Mouse (Mus musculus) bone marrow macrophage, adult 2 months (primary cell): ENCODE results near the gene Trmt112. TPM values are rescaled to one million over a fixed set of nuclear protein-coding genes. Genes with fewer than 3 reads are reported as not detected.
A peak's percentile ranks its signal among the peaks of the same experiment; 100 is the strongest.

Source experiments
- H3K27ac ChIP-seq: 2 replicates; pipeline ENCODE4 v1.5.1; 2012; ENCODE audit warnings: low read depth, low read length; ENCODE audit not compliant: insufficient read depth
- H3K4me1 ChIP-seq: 2 replicates; pipeline ENCODE4 v1.6.1; 2012; ENCODE audit warnings: low read length; ENCODE audit not compliant: control insufficient read depth, insufficient read depth
- H3K4me3 ChIP-seq: 2 replicates; pipeline ENCODE4 v1.5.1; 2012; ENCODE audit warnings: mild to moderate bottlenecking, low read length, moderate library complexity; ENCODE audit not compliant: insufficient read depth
- CTCF ChIP-seq: IDR thresholded peaks from 2 replicates; pipeline ENCODE4 v1.5.1; 2012; ENCODE audit warnings: low read depth, mild to moderate bottlenecking, low read length, moderate library complexity
- POLR2A ChIP-seq: IDR thresholded peaks from 2 replicates; pipeline ENCODE4 v1.6.1; 2012; ENCODE audit warnings: mild to moderate bottlenecking, low read depth, low read length, borderline replicate concordance
- polyA plus RNA-seq: library from polyadenylated mRNA; stranded (reverse); fragments of >200 nt; gene quantifications from 2 replicates; pipeline ENCODE4 v1.2.4, GENCODE M21; 2012; ENCODE audit not compliant: missing spikeins, insufficient read depth, insufficient read length

Gene Trmt112
- polyA plus RNA-seq, 1 experiment: 82.0 TPM

DNA sequence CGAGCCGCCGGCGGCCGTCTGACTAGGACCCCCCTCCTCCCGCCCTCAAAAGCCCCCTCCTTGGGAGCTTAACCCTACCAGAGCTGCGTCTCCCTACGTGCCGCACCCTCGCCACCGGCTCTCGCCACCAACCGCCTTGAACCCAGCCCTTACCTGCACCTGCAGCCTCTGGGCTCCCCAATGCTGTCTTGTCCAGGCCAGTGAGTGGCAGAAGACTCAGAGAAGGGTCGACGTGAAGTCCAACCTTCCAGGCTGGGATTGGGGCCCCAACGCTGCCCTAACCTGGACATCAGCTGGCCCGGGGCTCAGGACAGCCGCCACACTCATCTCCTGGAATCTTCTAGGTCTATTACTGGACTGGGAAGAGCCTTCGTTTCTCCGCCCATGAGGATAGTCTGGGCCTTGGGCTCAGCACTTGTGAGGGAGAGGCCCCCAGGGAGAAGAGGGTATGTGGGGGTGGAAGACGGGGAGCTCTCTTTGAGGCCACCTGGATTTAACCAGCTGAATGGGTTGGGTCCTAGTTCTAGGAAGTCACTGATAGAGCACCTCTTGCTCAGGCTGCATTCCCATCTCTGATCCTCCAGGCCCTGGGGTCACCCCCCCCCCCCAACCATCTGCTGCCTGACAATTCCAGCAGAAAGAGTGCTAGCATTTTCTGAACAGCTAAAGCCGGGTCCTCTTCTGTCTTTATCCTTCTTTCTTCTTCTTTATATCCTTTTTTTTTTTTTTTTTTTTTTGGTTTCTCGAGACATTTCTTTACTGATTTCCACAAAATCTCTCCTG lies 24.9 kb downstream of the Trmt112 start, which contains the start of gene Kcnk4:
Kcnk4 (minus strand) TSS at position 321 of the 783 bp plus-strand sequence.
- no peak for TF ChIP-seq POLR2A
- no peak for TF ChIP-seq CTCF
- Histone ChIP-seq H3K4me1 (no peaks in the 10 kb centered on the region), H3K27ac (no peak within 1 kb of the TSS), H3K4me3 (peak within 1 kb of the TSS; percentile 45)

DNA sequence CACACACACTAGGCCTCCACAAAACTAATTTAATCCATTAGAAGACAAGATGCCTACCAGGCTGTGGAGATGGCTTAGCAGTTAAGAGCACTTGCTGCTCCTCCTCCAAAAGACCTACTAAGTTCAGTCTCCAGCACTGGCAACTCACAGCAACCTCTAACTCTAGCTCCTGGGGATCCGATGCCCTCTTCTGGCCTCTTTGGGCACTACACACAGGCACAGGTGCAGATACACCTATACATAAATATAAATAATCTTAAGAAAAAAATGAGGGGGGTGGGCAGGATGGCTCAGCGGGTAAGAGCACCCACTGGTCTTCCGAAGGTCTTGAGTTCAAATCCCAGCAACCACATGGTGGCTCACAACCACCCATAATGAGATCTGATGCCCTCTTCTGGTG lies 26.8 kb downstream of the Trmt112 start:
- H3K4me3 ChIP-seq: no peak overlapping the region
- H3K4me1 ChIP-seq: no peaks in the 10 kb centered on the region; the same call in 1 of the 2 replicates
- TF ChIP-seq CTCF: peak; percentile 70
- no peak for TF ChIP-seq POLR2A
- no peak overlapping the region for H3K27ac ChIP-seq

DNA sequence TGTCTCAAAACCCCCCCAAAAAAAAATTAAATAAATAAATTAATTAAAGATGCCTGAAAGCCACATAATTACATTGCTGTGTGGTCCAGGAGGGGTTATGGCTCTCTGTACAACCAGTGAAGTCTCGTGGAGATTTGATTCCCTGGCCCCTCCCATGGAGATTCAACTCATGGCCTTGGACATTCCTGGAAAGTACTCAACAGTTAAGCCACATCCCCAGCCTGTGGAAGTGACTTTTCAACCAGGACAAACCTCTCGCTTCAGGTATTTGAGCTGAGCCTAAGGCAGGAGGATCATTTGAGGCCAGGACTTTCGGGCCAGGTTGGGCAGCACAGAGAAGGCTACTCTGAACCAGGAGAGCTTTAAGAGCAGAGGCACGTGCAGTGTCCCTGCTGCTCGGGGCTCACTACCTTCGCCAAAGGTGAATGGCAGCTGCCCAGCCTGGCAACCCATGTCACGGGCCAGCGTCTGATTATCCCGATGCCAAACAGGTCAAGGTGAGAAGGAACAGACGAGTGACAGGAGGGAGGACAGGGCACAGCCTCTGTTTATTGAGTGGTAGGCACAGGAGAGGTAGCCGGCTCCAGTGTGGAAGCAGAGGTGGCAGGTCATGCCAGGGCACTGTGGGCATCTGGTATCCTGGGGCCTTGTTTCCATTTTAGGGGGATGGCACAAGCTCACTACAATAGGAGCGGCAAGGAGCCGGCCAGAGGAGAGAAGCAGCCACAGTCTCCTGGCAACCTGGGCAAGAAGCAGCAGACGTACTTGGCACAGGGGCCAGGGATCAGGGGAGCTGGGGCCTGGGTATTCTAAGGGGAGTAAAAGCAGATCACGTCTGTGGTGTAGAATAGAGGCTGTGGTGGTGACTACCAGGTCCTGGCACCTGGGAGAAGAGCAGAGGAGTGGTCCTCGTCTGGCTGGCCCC lies 28.3 kb downstream of the Trmt112 start:
- no peak overlapping the region for H3K27ac ChIP-seq
- no peak for TF ChIP-seq POLR2A
- TF ChIP-seq CTCF: no peak
- no peaks in the 10 kb centered on the region; the same call in 1 of the 2 replicates for H3K4me1 ChIP-seq
- H3K4me3 ChIP-seq: no peak overlapping the region

DNA sequence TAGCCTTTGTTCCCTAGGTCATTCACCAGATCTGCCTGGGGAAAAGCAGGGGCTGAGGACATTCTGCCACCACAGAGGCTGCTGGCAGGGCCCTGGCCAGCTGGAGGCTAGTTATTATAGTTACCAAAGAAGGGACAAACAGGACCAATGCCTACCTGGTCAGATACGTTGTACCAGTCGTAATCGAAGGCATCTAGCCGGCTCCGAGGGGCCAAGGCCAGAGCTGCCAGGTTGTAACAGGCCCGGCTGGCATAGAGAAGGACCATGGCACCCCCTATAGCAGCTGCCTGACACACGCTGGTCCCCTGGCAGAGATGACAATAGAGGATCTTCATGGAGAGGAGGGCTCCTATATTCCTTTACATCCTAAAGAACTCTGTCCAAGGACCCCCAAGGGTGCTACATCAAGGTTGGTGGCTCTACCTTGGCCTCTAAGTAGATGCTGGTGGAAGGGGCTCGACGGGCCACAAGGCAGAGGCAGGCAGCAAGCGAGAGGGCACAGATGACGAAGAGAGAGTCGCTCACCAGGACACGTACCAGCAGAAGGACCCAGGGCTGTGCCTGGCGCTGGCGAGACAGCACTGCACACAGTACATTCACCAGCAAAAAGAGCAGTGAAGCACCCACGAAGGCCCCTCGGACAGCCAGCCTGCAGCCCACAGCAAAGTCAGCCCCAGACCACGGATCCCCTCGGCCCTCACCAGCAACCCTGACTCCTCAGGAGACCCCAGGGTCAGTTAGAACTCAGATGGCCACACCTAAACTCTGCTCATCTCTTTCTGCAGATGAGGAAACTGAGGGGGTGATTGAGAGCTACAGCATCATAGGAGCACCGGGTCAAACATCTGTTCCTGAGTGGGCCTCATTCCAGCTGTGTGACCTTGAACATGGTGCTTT lies 29.9 kb downstream of the Trmt112 start:
- Histone ChIP-seq H3K4me3 (no peak overlapping the region), H3K27ac (no peak overlapping the region), H3K4me1 (peaks cover 2% of the 10 kb centered on the region; the same call in 1 of the 2 replicates)
- no peak for TF ChIP-seq CTCF
- no peak for TF ChIP-seq POLR2A

DNA sequence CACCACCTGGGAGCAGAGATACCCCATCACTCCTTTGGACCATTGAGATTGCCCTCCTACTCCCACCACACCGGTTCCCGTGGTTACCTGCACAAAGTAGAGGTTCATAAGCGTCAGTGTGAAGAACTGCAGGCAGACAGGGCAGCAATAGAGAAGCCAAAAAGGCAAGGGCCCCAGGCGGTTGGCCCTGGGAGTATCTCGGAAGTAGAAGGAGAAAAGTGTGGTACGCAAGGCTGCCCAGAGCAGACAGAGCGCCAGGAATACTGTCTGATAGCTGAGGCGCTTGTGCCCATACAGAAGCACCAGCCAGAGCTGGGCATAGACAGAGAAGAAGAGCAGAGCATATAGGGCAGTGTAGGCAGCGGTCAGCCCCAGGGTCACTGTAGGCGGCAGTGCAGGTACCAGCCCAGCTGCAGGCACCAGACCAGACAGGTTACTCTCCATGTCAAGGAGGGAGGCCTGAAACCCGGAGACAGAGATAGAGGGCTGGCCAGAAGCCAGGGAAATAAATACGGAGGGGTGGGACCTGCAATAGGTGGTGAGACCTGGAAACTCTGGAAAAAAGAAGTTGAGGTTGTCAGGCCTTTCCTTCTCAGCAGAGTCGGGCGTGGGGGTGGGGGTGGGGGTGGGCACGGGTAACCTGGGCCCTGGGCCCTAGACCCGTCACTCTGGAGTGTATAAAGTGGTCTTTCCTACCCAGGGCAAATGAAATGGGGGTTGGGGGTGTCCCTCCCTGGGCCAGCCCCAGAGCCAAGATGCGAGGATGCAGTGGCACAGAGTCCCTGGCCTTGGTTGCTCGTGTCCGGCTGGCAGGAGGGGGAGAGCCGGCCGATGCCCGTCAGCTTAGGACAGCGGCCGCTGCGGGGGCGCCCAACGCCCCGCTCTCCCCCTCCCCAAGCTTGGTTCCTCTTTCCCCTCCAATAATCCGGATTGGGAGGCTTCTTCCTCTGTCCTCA lies 31.2 kb downstream of the Trmt112 start:
- TF ChIP-seq POLR2A (no peak), CTCF (no peak)
- Histone ChIP-seq H3K4me3 (peak overlapping the region; percentile 92), H3K4me1 (peaks cover 2% of the 10 kb centered on the region; the same call in 1 of the 2 replicates), H3K27ac (peak overlapping the region; percentile 57)

DNA sequence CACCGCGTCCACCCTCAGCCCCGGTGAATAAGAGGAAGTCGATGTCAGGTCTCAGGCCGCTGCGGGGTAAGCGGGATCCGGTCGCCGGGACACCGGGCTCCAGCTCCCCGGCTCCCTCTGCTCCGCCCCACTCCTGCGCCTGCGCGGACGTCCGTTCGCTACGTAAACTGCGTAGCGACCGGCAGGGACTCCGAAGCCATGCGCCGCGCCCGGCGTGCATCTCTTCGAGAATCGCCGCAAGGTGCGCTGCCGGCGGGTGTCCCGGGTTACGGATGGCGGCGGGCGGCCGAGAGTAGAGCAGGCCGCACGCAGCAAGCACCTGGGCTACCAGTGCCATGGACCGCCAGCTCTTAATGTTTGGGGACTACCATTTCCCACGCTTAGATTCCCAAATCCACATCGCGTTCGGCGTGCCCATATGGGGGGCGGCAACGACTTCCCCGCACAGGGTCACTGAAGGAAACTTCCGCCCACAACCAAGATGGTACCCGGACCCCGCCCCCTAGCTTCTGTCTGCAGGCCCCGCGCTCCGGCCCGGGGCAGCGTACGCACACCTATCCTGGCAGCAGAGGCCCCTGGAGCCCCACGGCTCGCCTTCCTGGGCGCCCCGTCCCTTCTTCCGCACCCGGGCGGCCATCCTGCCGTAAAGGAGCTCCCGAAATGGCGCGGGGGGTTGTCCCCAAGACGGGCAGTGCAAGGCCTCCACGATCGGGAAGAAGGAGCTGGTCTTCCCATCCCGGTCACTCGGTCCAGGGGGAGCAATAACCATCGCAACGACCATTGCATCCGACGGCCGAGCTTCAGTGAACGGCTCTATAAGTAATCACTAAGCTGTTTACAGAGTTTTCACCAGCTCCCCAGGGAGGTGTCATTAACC lies 32.1 kb downstream of the Trmt112 start, which contains the start of gene Bad:
Bad (plus strand) TSS at position 490 of the 877 bp plus-strand sequence.
- peak within 1 kb of the TSS; percentile 92 for H3K4me3 ChIP-seq
- H3K27ac ChIP-seq: peak within 1 kb of the TSS; percentile 97
- peaks cover 10% of the 10 kb centered on the region for H3K4me1 ChIP-seq
- TF ChIP-seq CTCF (no peak), POLR2A (no peak; the same call in 1 of the 2 replicates)

DNA sequence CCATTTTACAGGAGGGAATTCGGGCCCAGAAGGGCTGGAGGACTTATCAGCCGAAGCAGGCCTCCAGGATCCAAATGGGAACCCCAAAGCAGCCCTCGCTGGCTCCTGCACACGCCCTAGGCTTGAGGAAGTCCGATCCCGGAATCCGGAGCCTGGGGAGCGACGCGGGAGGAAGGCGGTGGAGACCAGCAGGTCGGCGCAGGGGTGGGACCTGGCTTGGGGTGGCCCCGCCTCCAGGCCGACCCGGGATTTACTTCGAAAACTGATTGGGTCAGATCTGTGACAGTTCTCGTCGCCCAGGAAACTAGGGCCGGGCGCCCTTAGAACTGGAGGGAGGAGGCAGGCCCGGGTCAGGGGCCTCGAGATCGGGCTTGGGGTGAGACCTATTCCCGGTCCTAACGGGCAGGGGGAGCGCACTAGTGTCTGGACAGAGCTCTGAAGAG lies 32.8 kb downstream of the Trmt112 start, which contains the start of gene Gpr137:
Gpr137 (minus strand) TSS at position 232 of the 443 bp plus-strand sequence.
- Histone ChIP-seq H3K4me1 (peaks cover 15% of the 10 kb centered on the region), H3K27ac (peak within 1 kb of the TSS; percentile 97), H3K4me3 (peak within 1 kb of the TSS; percentile 92)
- TF ChIP-seq POLR2A (0 out of 2 replicates have a peak, but pooled peaks have one; percentile 25), CTCF (no peak)
